Mouse (Mus musculus): Measurements from ENCODE around the gene Krt23. TPM values are rescaled to one million over a fixed set of nuclear protein-coding genes. Genes with fewer than 3 reads are reported as not detected.

Gene Krt23
- polyA plus RNA-seq, 1 experiment from 2014 or later = 0.38 TPM

DNA sequence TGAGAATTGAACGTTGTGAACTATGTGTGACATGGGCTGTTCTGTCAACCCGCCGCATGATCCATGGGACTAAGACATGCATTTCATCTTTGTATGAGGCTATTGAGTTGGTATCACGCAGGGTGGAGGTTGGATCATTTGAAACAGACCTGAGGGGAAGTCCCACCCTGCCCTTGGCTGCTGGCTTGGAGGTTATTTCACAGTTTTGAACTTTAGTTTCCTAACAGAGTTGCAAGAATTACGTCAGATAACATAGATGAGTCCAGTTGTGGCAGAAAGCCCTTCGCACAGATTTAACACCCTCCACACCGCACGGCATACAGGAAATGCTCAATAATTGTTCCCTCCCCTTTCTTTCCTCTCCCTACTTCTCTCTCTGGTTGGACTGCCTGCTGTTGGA, 1.9 kb downstream of the Krt23 start:
- H3K27ac ChIP-seq (ENCODE audit: low read depth, low read length) = no peak overlapping the region
- H3K4me2 ChIP-seq = no peak overlapping the region
- 77% methylated on average over 8 of the region's 8 CpGs for WGBS
- no peak overlapping the region for H3K4me3 ChIP-seq (ENCODE audit: low read depth, low read length)
- ATAC-seq (replicated peaks; ENCODE audit: low FRiP score) (no peak), DNase-seq (ENCODE audit: low spot score) (no peak)
- no peak overlapping the region for H3K9ac ChIP-seq (ENCODE audit: low read depth, low read length)
- H3K27me3 ChIP-seq (replicated peaks; ENCODE audit: control insufficient read depth, insufficient read depth, low read length) = no peaks in the 10 kb centered on the region
- peaks cover 2% of the 10 kb centered on the region; the same call in 1 of the 2 replicates for H3K4me1 ChIP-seq (replicated peaks; ENCODE audit: control insufficient read depth, insufficient read depth, low read length)
- no peaks in the 10 kb centered on the region for H3K36me3 ChIP-seq (ENCODE audit: control insufficient read depth, insufficient read depth, low read length)
- H3K9me3 ChIP-seq (ENCODE audit: control insufficient read depth, low read length) = no peaks in the 10 kb centered on the region

GRCm38 (mm10) chr11:99490624-99491023, 2.3 kb downstream of the Krt23 start:
- H3K4me1 ChIP-seq (replicated peaks; ENCODE audit: control insufficient read depth, insufficient read depth, low read length) = peaks cover 2% of the 10 kb centered on the region; the same call in 1 of the 2 replicates
- no peak overlapping the region for H3K27ac ChIP-seq (ENCODE audit: low read depth, low read length)
- H3K9me3 ChIP-seq (ENCODE audit: control insufficient read depth, low read length) = no peaks in the 10 kb centered on the region
- ATAC-seq (replicated peaks; ENCODE audit: low FRiP score) (no peak), DNase-seq (ENCODE audit: low spot score) (no peak)
- no peak overlapping the region for H3K4me2 ChIP-seq
- 53% methylated on average over 4 of the region's 4 CpGs for WGBS
- no peak overlapping the region for H3K4me3 ChIP-seq (ENCODE audit: low read depth, low read length)
- H3K9ac ChIP-seq (ENCODE audit: low read depth, low read length) = no peak overlapping the region
- no peaks in the 10 kb centered on the region for H3K27me3 ChIP-seq (replicated peaks; ENCODE audit: control insufficient read depth, insufficient read depth, low read length)
- H3K36me3 ChIP-seq (ENCODE audit: control insufficient read depth, insufficient read depth, low read length) = no peaks in the 10 kb centered on the region

DNA sequence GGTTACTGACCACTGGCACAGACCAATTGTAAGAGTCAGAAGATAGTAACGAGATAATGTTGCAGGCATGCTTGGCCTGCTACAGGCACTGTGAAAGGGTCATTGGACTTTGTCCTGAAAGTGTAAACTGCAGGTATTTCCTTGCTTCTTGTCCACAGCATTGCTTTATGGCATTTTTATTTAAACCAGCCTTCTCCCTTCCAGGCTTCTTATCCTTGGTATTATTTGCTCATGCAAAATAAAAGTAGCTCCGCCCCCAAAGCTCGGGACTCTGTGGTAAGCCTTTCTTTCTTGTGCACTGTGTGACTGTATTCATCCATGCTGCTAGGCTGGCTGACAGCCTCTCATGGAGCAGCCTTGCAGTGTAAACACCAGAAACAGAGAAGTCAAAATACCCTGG, 3.7 kb downstream of the Krt23 start:
- no peak overlapping the region for H3K4me2 ChIP-seq
- WGBS = 63% methylated on average over 3 of the region's 3 CpGs
- H3K27me3 ChIP-seq (replicated peaks; ENCODE audit: control insufficient read depth, insufficient read depth, low read length) = no peaks in the 10 kb centered on the region
- DNase-seq (ENCODE audit: low spot score) = no peak
- H3K4me3 ChIP-seq (ENCODE audit: low read depth, low read length) = no peak overlapping the region
- H3K36me3 ChIP-seq (ENCODE audit: control insufficient read depth, insufficient read depth, low read length) = no peaks in the 10 kb centered on the region
- ATAC-seq (replicated peaks; ENCODE audit: low FRiP score) = no peak
- H3K27ac ChIP-seq (ENCODE audit: low read depth, low read length) = no peak overlapping the region
- H3K9me3 ChIP-seq (ENCODE audit: control insufficient read depth, low read length) = no peaks in the 10 kb centered on the region
- H3K9ac ChIP-seq (ENCODE audit: low read depth, low read length) = no peak overlapping the region
- H3K4me1 ChIP-seq (replicated peaks; ENCODE audit: control insufficient read depth, insufficient read depth, low read length) = peaks cover 2% of the 10 kb centered on the region; the same call in 1 of the 2 replicates

GRCm38 (mm10) chr11:99474981-99475380, 18.0 kb downstream of the Krt23 start:
- Histone ChIP-seq H3K4me2 (no peak overlapping the region), H3K27me3 (replicated peaks; ENCODE audit: control insufficient read depth, insufficient read depth, low read length) (no peaks in the 10 kb centered on the region), H3K27ac (ENCODE audit: low read depth, low read length) (no peak overlapping the region), H3K36me3 (ENCODE audit: control insufficient read depth, insufficient read depth, low read length) (no peaks in the 10 kb centered on the region), H3K4me1 (replicated peaks; ENCODE audit: control insufficient read depth, insufficient read depth, low read length) (no peaks in the 10 kb centered on the region), H3K9me3 (ENCODE audit: control insufficient read depth, low read length) (no peaks in the 10 kb centered on the region), H3K9ac (ENCODE audit: low read depth, low read length) (no peak overlapping the region), H3K4me3 (ENCODE audit: low read depth, low read length) (no peak overlapping the region)
- no peak for ATAC-seq (replicated peaks; ENCODE audit: low FRiP score)
- DNase-seq (ENCODE audit: low spot score) = no peak
- WGBS = 71% methylated on average over 3 of the region's 3 CpGs

- no peak overlapping the region for H3K4me2 ChIP-seq
- WGBS = 79% methylated on average over 6 of the region's 6 CpGs
Observed at GRCm38 (mm10) chr11:99473433-99473832, 19.5 kb downstream of the Krt23 start.

GRCm38 (mm10) chr11:99472405-99472804, 20.5 kb downstream of the Krt23 start:
- H3K4me2 ChIP-seq = no peak overlapping the region
- no peaks in the 10 kb centered on the region for H3K4me1 ChIP-seq (replicated peaks; ENCODE audit: control insufficient read depth, insufficient read depth, low read length)
- 57% methylated on average over 3 of the region's 4 CpGs for WGBS
- H3K27me3 ChIP-seq (replicated peaks; ENCODE audit: control insufficient read depth, insufficient read depth, low read length) = no peaks in the 10 kb centered on the region
- no peak overlapping the region for H3K9ac ChIP-seq (ENCODE audit: low read depth, low read length)
- ATAC-seq (replicated peaks; ENCODE audit: low FRiP score) (no peak), DNase-seq (ENCODE audit: low spot score) (no peak)
- no peak overlapping the region for H3K27ac ChIP-seq (ENCODE audit: low read depth, low read length)
- H3K9me3 ChIP-seq (ENCODE audit: control insufficient read depth, low read length) = no peaks in the 10 kb centered on the region
- no peaks in the 10 kb centered on the region for H3K36me3 ChIP-seq (ENCODE audit: control insufficient read depth, insufficient read depth, low read length)
- no peak overlapping the region for H3K4me3 ChIP-seq (ENCODE audit: low read depth, low read length)

More at GRCm38 (mm10) chr11:99473433-99473832, 19.5 kb downstream of the Krt23 start:
- DNase-seq (ENCODE audit: low spot score) (no peak), ATAC-seq (replicated peaks; ENCODE audit: low FRiP score) (no peak)
- Histone ChIP-seq H3K27ac (ENCODE audit: low read depth, low read length) (no peak overlapping the region), H3K9ac (ENCODE audit: low read depth, low read length) (no peak overlapping the region), H3K4me1 (replicated peaks; ENCODE audit: control insufficient read depth, insufficient read depth, low read length) (no peaks in the 10 kb centered on the region), H3K4me3 (ENCODE audit: low read depth, low read length) (no peak overlapping the region), H3K27me3 (replicated peaks; ENCODE audit: control insufficient read depth, insufficient read depth, low read length) (no peaks in the 10 kb centered on the region), H3K36me3 (ENCODE audit: control insufficient read depth, insufficient read depth, low read length) (no peaks in the 10 kb centered on the region), H3K9me3 (ENCODE audit: control insufficient read depth, low read length) (no peaks in the 10 kb centered on the region)

DNA sequence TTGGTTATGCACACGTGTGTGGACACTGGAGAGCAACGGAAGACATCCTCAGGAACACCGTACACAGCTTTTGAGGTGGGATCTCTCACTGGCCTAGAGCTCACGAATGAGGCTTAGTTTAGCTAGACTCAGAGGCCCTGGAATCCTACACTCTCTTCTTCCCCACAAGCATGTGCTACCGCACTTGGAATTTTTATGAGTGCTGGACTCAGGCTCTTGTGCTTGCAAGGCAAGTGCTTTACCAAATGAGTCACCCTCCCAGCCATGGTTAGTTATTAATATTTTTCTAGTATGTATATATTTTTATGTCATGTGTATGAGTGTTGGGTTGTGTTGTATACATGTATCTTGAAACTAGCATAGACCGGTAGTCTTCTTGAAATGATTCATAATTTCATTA, 21.0 kb downstream of the Krt23 start:
- Histone ChIP-seq H3K27ac (ENCODE audit: low read depth, low read length) (no peak overlapping the region), H3K27me3 (replicated peaks; ENCODE audit: control insufficient read depth, insufficient read depth, low read length) (no peaks in the 10 kb centered on the region), H3K4me2 (no peak overlapping the region), H3K4me3 (ENCODE audit: low read depth, low read length) (no peak overlapping the region), H3K9ac (ENCODE audit: low read depth, low read length) (no peak overlapping the region), H3K4me1 (replicated peaks; ENCODE audit: control insufficient read depth, insufficient read depth, low read length) (no peaks in the 10 kb centered on the region), H3K36me3 (ENCODE audit: control insufficient read depth, insufficient read depth, low read length) (no peaks in the 10 kb centered on the region), H3K9me3 (ENCODE audit: control insufficient read depth, low read length) (no peaks in the 10 kb centered on the region)
- DNase-seq (ENCODE audit: low spot score) (no peak), ATAC-seq (replicated peaks; ENCODE audit: low FRiP score) (no peak)
- WGBS = 88% methylated on average over 6 of the region's 6 CpGs

DNA sequence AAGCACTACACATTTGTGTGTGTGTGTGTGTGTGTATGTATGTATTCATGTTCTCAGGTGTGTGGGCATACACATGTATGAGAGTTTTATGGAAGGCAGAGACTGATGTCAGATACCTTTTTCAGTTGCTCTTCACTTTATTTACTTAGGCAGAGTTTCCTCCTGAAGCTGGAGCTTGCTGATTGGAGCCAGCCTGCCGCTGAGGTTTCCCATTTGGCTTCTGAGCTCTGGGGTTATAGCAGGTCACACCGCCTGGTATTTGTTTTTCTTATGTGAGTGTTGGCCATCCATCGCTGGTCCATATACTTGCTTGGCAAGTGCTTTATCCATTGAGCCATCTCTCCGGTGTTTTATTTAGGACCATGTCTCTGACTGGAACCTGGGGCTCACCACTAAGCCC, 23.7 kb downstream of the Krt23 start:
- DNase-seq (ENCODE audit: low spot score) = no peak
- Histone ChIP-seq H3K9me3 (ENCODE audit: control insufficient read depth, low read length) (no peaks in the 10 kb centered on the region), H3K27me3 (replicated peaks; ENCODE audit: control insufficient read depth, insufficient read depth, low read length) (no peaks in the 10 kb centered on the region), H3K36me3 (ENCODE audit: control insufficient read depth, insufficient read depth, low read length) (no peaks in the 10 kb centered on the region), H3K4me3 (ENCODE audit: low read depth, low read length) (no peak overlapping the region), H3K4me1 (replicated peaks; ENCODE audit: control insufficient read depth, insufficient read depth, low read length) (no peaks in the 10 kb centered on the region), H3K4me2 (no peak overlapping the region), H3K9ac (ENCODE audit: low read depth, low read length) (no peak overlapping the region), H3K27ac (ENCODE audit: low read depth, low read length) (no peak overlapping the region)
- ATAC-seq (replicated peaks; ENCODE audit: low FRiP score) = no peak
- 72% methylated on average over 4 of the region's 4 CpGs for WGBS

DNA sequence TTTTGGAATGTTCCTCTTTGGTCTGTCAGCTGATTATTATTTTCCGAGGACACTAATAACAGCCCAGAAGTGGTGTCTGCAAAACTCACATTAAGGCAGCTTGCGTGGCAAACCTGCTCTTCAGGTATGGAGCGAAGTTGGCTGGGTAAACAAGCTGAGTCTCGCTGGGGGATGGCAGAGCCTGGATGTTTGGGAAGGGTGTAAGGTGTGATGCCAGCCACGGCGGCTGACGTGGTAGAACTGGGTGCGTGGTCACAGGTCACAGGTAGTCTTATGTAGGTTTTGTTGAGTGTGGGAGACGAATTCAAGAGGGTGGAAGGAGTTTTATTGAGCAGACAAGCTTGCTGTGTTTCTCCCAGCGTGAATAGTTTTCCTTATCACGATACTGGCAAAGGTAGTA, 24.4 kb downstream of the Krt23 start:
- no peaks in the 10 kb centered on the region for H3K4me1 ChIP-seq (replicated peaks; ENCODE audit: control insufficient read depth, insufficient read depth, low read length)
- no peak overlapping the region for H3K4me2 ChIP-seq
- H3K9me3 ChIP-seq (ENCODE audit: control insufficient read depth, low read length) = no peaks in the 10 kb centered on the region
- H3K9ac ChIP-seq (ENCODE audit: low read depth, low read length) = no peak overlapping the region
- no peak overlapping the region for H3K27ac ChIP-seq (ENCODE audit: low read depth, low read length)
- ATAC-seq (replicated peaks; ENCODE audit: low FRiP score) (no peak), DNase-seq (ENCODE audit: low spot score) (no peak)
- no peaks in the 10 kb centered on the region for H3K27me3 ChIP-seq (replicated peaks; ENCODE audit: control insufficient read depth, insufficient read depth, low read length)
- no peak overlapping the region for H3K4me3 ChIP-seq (ENCODE audit: low read depth, low read length)
- no peaks in the 10 kb centered on the region for H3K36me3 ChIP-seq (ENCODE audit: control insufficient read depth, insufficient read depth, low read length)
- WGBS = 78% methylated on average over 11 of the region's 11 CpGs
